Mouse (Mus musculus) bone marrow macrophage, adult 2 months (primary cell): Measurements from ENCODE around the gene Hoxb9.

Source experiments
- CTCF ChIP-seq: IDR thresholded peaks from 2 replicates; pipeline ENCODE4 v1.5.1; 2012; ENCODE audit warnings: low read depth, mild to moderate bottlenecking, low read length, moderate library complexity
- POLR2A ChIP-seq: IDR thresholded peaks from 2 replicates; pipeline ENCODE4 v1.6.1; 2012; ENCODE audit warnings: mild to moderate bottlenecking, low read depth, low read length, borderline replicate concordance

DNA sequence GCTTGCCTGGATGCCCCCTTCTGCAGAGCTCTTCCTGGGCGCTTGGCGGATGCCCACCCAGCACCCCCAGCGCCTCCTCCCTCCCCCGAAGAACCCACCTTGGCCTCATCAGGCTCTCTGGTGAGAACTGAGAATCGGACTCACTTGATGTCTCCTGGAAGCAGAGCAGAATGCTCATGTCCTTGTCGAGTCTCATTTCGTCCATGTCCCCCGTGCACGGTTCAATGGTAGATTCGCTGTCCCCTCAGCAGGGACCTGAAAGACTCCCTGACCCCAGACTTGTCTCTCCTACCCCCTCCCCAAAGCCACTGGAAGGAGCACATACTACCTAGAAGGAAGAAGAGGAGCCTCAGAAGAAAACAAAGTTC lies 29.8 kb downstream of the Hoxb9 start:
- TF ChIP-seq CTCF (no peak), POLR2A (no peak)
